Mouse (Mus musculus) heart, adult 2 months (tissue): ENCODE data around the gene Phlda2.

ENCODE experiments used
- CTCF ChIP-seq: fragments of 200-600 bp; IDR thresholded peaks from 2 replicates; pipeline ENCODE4 v1.8.1; 2022; ENCODE audit warnings: antibody characterized with exemption, mild to moderate bottlenecking, moderate library complexity
- POLR2A ChIP-seq: fragments of 200-500 bp; IDR thresholded peaks from 2 replicates; pipeline ENCODE4 v1.6.1; 2011; ENCODE audit warnings: mild to moderate bottlenecking, low read depth, low read length, control low read depth; ENCODE audit not compliant: insufficient read depth

GRCm38 (mm10) chr7:143460217-143460834 is 42.6 kb downstream of the Phlda2 start:
- TF ChIP-seq CTCF (no peak), POLR2A (no peak)
